Mouse (Mus musculus) cerebellum, postnatal 4 days (tissue): Measurements from ENCODE around the gene Podnl1.

Experiments used
- DNase-seq, 2 experiments: peaks; one replicate each; pipeline ENCODE4 v3.0.0; 2022; ENCODE audit warnings: low spot score in 2 of 2, mixed read lengths in 1 of 2

The Podnl1 gene

DNA sequence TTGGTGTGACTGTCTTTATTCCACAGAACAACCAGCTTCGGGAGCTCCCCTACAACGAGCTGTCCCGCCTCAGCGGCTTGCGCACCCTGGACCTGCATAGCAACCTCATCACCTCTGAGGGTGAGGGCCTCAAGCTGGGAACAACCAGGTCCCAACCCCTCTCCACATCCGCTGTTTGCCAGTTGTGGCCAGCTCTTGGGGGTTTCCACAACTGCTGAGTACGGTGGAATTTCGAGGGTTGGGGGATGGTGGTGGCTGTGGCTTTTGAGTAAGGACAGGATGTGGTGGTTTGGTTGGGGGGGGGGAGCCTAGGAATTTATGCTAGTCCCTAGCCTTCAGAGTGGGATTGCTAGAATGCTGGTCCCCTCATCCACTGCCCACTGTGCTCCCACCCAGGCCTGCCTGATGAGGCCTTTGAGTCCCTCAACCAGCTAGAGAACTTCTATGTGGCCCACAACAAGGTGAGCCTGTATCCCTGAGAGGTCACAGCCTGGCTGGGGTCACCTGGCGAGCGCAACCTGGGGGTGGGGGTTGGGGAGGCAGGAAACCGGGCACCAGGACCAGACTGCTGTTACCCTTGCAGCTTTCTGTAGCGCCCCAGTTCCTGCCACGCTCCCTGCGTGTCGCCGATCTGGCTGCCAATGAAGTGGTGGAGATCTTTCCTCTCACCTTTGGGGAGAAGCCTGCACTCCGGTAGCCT lies 1.6 kb downstream of the Podnl1 start:
- DNase-seq: no peak

DNA sequence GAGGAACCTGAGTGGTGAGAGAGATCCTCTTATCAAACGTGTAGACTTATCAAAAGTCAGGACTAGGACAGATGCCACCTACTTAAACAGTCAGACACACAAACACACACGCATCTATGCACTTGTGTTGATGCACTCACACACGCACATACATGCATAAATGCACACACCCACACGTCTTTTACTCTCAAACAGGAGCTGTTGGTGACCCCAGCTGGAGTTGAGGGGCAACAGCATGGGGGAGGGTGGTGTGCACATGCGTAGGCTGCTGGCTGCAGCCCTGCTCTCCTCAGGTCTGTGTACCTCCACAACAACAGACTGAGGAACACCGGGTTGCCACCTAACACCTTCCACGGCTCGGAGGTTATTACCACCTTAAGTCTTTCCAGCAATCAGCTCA lies 2.5 kb downstream of the Podnl1 start:
- no peak for DNase-seq

DNA sequence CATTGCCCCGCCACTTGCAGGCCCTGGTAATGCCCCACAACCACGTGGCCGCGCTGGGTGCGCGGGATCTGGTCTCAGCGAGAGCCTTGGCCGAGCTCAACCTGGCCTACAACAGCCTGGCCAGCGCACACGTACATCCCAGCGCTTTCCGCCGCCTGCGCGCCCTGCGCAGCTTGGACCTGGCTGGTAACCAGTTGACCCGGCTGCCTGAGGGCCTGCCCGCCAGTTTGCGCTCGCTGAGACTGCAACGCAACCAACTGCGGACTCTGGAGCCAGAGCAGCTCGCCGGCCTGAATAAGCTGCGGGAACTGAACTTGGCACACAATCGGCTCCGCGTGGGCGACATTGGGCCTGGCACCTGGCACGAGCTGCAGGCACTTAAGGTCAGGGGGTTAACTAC lies 5.0 kb downstream of the Podnl1 start:
- peak in 1 of 2 experiments; percentile 41 for DNase-seq

DNA sequence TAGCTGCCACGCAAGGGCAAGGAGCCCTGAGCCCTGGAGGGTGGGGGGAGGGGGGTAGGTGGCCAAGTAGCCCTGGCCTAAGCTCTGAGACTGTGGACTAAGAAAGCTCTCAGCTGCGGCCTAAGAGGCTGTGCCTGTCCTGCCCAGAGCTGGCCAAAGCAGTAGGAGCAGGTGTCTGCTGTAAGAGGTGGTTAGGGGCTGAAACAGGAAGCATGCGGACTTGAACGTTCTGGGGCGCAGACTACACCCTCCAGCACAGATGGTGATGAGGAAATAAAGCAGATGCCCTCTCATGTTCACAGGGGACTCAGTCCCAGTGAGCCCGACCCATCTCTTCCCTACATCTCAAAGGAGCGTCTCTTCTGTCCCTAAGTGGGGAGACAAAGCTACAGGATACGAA lies 6.4 kb downstream of the Podnl1 start:
- no peak for DNase-seq

DNA sequence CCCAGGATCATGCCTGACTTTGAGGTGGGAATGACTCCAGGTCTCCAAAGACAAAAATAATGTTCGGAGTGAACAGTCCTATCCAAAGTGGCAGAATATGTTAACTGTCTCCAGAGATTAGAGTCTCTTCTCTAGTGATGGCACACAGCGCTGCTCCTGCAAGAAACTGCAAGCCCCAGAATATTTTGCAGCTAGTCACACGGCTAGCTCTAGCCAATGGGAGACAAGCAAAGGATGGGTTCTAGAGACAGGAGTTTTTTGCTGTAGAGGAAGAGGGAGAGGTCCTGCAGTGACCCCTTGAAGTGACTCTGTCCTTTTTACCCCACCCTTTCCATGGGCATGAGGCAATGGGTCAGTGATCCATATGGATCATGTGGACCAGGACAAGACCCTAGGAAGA lies 12.1 kb downstream of the Podnl1 start:
- DNase-seq: no peak

DNA sequence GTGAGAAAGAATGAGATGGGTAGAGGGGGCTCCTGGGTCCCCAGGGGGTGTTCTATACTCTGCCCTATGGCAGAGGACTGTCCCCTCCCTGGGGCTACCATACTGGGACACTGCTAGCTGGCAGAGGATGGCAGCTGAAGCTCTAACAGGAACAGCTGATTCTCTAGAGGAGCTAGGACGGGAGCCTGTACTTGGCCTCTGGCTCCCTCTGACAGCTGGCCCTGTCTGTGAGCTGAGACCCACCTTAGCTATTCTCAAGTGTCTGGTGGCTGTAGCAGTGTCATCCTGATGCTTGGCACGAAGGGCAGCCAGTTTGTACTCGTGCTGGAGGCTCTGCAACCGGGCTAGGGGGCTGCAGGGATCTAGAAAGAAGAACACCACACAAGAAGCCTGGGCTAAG lies 15.0 kb downstream of the Podnl1 start:
- DNase-seq: no peak

DNA sequence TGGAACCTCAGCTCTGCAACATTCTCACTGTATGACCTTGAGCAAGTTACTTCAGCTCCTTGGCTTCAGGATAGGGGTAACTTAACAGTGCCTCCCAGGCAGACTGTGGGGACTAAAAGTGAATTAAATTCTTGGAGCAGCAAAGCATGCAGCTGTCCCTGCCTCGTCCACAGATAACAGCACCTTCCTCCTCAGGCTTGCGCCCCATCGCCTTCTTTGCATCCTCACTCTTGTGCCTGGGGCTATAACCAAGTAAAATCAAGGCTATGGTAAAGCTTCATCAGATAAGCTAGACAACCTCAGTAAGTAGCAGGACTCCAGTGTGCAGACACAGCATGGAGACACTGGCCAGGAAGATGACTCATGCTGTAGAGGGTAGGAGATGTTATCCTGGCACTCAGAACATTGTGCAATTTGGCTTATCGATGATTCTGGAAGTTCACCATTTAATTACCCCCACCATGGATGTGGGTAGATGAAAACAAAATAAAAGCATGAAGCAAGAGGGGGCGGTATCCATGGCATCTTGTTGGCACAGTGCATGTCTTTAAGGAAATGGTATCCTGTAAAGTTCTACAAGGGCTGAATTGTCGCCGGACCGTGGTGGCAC lies 19.0 kb downstream of the Podnl1 start:
- DNase-seq: no peak

DNA sequence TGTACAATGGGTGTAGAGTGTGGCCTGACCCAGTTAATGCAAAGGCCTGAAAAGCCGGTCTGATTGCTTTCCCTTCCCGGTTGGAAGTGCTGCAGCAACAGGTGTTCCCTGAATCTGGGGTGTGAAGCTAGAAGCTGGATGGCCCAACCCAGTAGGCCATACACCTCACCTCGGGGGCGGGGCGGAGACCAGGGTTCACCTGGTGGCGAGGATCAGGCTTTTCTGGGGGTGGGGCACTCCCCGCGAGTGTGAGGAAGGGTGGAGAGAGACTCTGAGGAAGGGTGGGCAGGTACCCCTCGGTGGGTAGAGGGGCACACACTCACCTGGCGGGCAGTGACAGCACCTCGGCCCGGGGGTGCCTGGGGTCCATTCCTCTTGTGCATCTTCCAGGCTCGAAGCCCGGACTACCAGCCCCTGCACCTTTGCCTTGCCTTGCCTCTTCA lies 21.6 kb downstream of the Podnl1 start:
- no peak for DNase-seq

DNA sequence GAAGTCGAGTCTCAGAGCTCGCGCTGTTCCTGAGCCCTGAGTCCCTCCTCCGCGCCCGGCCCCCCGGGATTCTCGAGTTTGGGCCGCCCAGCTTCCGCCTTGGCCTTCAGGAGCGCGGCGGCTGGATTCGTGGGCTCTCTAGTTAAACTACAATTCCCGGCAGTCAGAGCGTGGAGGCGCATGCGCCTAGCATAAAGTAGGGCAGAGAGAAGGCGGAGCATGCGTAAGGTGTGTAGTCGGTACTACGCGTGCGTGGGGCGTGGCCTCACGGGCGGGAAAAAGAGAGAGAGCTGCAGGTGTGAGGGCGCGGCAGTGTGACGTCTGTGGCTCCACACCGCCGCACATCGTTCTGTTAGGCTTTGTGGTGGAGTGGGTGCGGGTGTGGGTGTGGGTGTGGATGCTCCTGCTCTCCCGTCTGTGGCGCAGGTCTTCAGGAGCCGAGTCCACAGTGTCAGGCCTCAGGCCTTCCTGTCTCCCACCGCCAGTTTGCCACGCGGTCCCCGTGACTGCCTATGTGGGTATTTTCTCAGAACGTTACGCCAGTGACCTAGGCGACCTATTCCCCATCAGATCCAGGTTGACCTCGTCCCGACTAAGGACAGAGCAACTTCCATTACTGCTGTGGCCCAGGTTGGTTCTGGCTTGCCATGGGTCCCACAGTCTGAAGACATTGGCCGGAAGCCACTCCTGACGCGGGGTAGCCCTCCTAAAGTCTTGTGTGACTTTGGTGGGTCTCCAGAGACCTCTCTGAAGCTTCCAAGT lies 22.2 kb downstream of the Podnl1 start, which contains the start of the genes Cc2d1a and 4930432K21Rik:
Cc2d1a (minus strand) TSS at position 168 of the 762 bp plus-strand sequence.
4930432K21Rik (plus strand) TSS at position 257 of the 762 bp plus-strand sequence.
- DNase-seq: peak; percentile 79 to 87

DNA sequence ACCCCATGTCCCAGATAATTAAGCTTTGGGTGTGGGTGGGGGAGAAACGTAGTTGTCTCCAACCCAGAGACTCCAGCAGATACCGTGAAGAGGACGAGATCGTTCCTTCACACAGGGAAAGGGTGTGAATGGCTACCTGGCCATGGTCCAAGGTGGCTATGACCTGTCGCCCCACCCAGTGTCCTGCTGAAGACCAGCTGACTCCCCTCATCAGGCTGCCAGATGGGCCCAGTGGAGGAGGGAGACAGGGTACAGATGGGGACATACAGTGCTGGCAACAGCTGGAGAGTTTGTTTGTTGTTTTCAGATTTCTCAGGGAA lies 22.7 kb downstream of the Podnl1 start:
- DNase-seq: no peak

DNA sequence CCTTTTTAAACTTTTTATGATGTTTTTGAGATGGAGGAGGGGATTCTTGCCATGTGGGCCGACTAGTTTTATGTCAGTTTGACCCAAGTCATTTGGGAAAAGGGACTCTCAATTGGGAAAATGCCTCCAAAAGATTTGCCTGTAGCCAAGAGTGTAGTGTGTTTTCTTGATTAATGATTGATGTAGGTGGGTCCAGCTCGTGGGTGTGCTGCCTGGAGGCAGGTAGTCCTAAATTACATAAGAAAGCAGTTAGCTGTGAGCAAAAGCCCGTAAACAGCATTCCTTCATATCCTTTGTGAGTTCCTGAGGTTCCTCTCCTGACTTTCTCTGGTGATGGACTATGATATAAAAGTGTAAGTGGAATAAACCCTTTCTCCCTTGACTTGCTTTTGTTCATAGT lies 23.4 kb downstream of the Podnl1 start:
- DNase-seq: no peak

DNA sequence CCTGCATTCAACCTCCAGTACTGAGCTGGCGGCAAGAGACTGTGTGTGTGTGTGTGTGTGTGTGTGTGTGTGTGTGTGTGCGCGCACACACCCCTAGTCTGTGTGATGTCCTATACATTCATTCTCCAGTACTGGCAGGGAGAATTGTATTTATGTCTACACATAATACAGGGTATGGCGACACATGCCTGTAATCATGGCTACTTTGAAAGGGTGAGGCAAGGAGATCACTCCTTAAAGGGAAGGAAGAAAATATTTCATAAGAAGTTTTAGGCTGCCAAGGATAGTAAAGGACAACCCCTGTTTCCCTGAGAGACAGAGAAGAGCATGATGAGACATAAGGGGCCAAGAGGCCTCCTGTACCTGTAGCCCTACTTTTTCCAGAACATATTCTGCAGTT lies 31.8 kb downstream of the Podnl1 start:
- no peak for DNase-seq

DNA sequence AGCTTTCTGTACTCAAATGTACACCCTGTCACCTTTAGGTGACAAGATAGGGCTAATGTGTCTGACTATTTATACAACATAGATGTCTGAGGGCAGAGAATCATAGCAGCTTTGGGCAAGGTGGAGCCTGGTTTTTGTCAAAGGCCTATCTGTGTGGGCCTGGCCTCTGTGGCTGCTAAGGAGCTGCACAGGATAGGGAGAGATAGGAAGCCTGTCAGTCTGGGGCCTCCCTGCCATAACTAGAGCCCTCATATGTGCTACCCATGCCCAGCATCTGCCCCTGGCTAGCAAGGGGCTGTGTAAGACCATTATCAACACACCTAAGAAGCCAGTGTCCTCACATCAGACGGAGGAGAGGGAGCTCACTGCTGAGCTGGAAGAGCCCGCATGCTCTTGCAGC lies 41.9 kb downstream of the Podnl1 start:
- DNase-seq: no peak

DNA sequence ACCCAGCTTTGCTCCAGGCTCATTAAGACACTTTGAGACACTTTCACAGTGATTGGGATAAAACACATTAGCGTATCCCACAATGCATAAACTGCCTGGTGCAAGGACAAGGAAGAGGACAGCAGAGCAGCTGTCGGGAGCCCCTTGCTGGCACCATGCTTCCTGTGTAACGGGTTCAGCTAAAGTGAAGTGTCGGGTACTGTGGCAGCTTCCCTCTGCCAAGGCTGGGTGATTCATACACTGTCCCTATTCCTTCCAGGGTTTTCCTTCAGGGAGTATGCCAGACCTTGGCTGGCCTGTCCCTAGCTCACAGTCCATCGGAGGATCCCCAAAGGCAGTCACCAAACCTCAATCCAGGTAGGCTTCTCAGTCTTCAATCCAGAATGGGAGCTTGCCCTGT lies 44.3 kb downstream of the Podnl1 start:
- DNase-seq: no peak

DNA sequence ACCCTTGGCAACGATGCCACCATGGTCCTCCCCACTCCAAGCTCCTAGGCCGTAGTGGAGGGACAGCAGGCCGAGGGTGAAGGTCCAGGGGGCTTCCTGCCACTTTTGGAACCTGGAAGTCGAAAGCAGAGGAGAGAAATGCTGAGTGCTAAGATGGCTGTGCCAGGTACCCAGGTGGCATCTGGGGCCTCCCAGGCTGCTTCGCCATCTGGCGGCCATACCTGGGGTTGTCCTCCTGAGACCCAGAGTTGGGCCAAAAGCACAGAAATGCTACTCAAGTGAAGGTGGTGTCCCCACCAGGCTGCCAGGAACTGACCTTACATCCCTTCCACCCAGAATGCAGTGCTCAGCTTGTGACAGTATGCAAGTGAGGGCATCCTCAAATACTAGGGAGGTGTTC lies 48.1 kb downstream of the Podnl1 start:
- no peak for DNase-seq

DNA sequence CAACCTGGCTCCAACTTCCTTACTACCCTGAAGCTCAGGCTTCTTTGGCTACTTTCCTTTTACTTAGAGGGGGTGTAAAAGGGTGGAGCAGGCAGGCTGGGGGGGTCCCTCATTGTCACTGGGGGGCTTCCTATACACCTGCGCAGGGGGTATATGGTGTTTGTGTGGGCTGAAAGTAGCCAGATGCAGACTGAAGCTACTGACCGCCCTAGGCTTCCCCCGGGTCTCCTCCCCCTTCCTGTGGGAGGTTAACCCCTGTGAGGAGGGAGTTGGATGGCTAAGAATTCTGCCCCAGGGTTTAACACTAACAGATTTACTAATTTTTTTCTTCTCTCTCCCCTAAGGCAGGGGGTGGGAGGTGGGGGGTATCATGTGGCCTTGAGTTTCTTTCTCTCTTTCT lies 50.8 kb downstream of the Podnl1 start:
- no peak for DNase-seq

DNA sequence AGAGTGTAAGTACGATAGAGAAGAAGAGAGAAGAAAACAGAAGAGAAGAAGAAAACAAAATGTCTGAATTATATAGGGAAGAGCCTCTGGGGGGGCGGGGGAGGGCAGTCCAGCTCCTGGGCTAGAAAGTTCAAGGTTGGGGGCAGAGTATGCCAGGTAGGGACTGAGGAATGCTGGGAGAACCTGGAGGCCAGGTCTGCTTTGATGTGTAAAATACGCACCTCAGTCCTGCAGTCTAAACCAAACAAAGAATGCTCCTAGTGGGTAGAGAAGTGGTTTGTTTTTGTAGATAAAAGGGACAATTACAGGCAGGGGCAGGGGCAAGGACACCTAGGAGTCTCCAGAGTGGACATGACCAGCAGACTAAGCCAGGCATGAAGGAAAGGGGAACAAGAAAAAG lies 51.6 kb downstream of the Podnl1 start:
- no peak for DNase-seq

DNA sequence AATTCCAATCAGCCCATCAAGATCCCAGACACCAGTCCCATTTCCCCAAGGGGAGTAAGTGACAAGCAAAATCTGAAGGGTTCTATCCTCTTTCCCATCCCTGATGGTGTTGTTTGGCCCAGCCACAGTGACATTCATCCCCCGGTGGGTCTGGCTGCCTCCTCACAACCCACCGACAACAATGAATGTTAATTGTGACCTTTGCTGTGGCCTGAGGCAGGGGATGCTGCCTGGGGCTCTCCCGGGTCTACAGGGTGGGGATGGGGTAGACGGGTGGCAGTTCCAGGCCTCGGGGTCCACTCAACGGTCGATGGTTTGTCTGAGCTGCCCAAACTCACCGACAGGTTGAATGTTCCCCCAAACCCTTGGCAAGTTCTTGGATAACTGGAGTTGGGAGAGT lies 52.8 kb downstream of the Podnl1 start:
- DNase-seq: no peak

DNA sequence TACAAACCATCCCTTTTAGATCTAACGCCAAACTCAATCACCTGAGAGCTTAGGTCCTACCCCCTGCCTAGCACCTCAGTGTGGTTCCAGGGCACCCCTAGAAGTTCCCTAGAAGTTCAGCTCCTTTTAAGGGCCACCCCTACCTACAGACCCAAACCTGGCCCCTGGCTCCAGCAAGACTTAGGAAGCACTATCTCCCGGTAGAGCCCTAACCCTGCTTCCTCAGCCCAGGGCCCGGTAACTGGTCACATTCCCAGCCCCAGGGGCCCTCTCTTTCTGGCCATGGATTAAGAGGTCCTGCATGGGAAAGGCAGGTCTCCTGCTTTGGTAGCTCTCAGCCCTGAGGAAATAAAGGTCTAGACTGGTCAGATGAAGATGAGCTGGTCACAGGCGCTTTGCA lies 54.2 kb downstream of the Podnl1 start:
- no peak for DNase-seq

DNA sequence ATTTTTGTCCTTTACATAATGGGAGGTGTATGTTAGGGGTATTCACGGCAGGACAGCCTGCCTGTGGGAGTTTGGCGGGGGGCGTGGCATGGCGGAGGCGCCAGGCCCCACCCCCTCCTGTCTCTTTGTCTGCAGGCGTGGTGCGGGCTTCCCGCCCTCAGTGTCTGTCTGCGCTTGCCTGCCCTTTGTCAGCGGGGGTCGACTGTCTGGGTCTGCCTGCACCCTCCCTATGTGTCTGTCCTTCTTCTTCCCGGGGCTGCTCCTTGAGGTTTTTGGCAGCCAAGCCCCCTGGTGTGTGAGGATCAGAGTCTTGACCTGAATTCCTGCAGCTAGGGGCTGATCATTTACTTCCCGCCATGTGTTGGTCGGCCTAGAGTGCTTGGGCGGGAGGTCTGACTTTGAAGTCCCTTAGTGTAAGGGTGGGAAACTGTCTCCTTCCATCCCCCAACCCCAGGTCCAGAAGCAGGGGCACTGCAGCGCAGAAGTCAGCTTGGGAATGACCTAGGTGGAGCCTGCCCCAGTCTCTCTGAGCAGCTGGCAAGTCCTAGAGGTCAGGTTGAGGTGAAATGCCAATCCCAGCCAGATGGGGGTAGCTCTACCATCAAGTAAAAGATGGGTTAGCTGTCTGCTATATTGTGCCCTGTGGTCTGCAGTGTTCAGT lies 54.9 kb downstream of the Podnl1 start:
- DNase-seq: peak in 1 of 2 experiments; percentile 46
